In the genomic region with DNA sequence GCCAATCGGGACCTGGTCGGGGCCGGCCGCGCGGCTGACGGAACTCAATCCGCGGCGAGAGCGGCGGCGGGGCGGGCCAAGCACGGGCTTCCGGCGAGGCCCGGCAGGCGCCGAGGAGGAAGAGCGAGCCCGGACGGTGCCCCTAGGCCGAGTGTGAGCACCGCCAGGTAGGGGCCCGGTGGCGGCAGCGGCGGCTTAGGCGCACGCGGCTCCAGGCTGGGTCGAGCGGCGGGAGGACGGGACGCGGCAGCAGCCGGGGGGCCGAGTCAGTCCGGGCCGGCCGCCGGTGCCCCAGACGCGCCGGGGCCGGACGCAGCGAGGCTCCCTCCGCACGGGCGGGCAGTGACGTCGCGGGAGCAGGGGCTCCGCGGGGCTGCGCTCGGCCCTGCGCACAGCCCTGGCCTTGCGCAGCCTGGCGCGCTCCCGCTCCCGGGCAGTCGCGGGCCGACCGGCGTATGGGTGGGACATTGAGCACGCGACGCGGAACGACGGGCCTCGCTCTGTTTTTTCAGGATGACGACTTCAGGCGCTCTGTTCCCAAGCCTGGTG, we compare ENCODE assay signal across 7 mouse cellular contexts. TPM values are rescaled to one million over a fixed set of nuclear protein-coding genes. Genes with fewer than 3 reads are reported as not detected.
DNase-seq lines count a peak whose midpoint lies in the region; ATAC-seq and TF ChIP-seq lines count a peak whose summit lies in the region.

No protein-coding gene starts in this region.

- intact Hi-C loops in left cerebral cortex, adult 2 months (cut with DNase I) = loop anchor here (1.0 to 5.0 kb wide), 3 partner anchors 69 to 101 kb away; a partner anchor contains a TSS
- intact Hi-C loops in left cerebral cortex, postnatal 4 days (cut with DNase I) = no loop called here

- H3K9ac ChIP-seq in forebrain, embryonic 13.5 days = peak overlapping the region; percentile 97
- peak overlapping the region; percentile 97 for H3K9ac ChIP-seq in liver, embryonic 15.5 days

- peak; percentile 90 for TF ChIP-seq POLR2A in brain, embryonic 14.5 days (IDR thresholded peaks at IDR 0.05; ENCODE audit: borderline replicate concordance, extremely low read depth, insufficient read depth, insufficient read length, poor library complexity, severe bottlenecking)

- no peaks in the 10 kb centered on the region for H3K27me3 ChIP-seq in forebrain, embryonic 13.5 days
- no peaks in the 10 kb centered on the region for H3K27me3 ChIP-seq in liver, embryonic 15.5 days

- no peak for DNase-seq in left cerebral cortex, adult 2 months (ENCODE audit: extremely low spot score in 1 of 2, low spot score in 2 of 2)
- DNase-seq in left cerebral cortex, postnatal 4 days = no peak
- DNase-seq in brain, embryonic 14.5 days (ENCODE audit: low read depth) = no peak
- peak; percentile 18 for DNase-seq in telencephalon, adult 2 months (ENCODE audit: low read depth, low spot score)
- DNase-seq in thymus, postnatal 0 days (ENCODE audit: low spot score) = no peak

- peaks cover 42% of the 10 kb centered on the region for H3K36me3 ChIP-seq in forebrain, embryonic 13.5 days (ENCODE audit: poor library complexity, severe bottlenecking)
- peaks cover 38% of the 10 kb centered on the region for H3K36me3 ChIP-seq in liver, embryonic 15.5 days (replicated peaks)

- peak overlapping the region; percentile 80 for H3K4me3 ChIP-seq in left cerebral cortex, adult 2 months
- H3K4me3 ChIP-seq in forebrain, embryonic 13.5 days = peak overlapping the region; percentile 96
- peak overlapping the region; percentile 97 for H3K4me3 ChIP-seq in liver, embryonic 15.5 days (replicated peaks)

- H3K27ac ChIP-seq in left cerebral cortex, adult 2 months = peak overlapping the region; percentile 93
- peak overlapping the region; percentile 90 for H3K27ac ChIP-seq in forebrain, embryonic 13.5 days
- H3K27ac ChIP-seq in liver, embryonic 15.5 days (replicated peaks) = peak overlapping the region; percentile 93

- H3K4me1 ChIP-seq in forebrain, embryonic 13.5 days = peaks cover 25% of the 10 kb centered on the region
- H3K4me1 ChIP-seq in liver, embryonic 15.5 days (replicated peaks) = peaks cover 25% of the 10 kb centered on the region

- no peaks in the 10 kb centered on the region for H3K9me3 ChIP-seq in forebrain, embryonic 13.5 days (replicated peaks)
- no peaks in the 10 kb centered on the region for H3K9me3 ChIP-seq in liver, embryonic 15.5 days (replicated peaks)

- peak overlapping the region; percentile 96 for H3K4me2 ChIP-seq in forebrain, embryonic 13.5 days
- peak overlapping the region; percentile 93 for H3K4me2 ChIP-seq in liver, embryonic 15.5 days

- peak; percentile 68 for ATAC-seq in forebrain, embryonic 13.5 days
- ATAC-seq in liver, embryonic 15.5 days (ENCODE audit: insufficient read depth) = peak; percentile 78

- under 1% methylated on average over 76 of the region's 80 CpGs for WGBS in forebrain, embryonic 13.5 days
- WGBS in liver, embryonic 15.5 days (ENCODE audit: insufficient replicate concordance) = under 1% methylated on average over 72 of the region's 80 CpGs

- TF ChIP-seq CTCF in left cerebral cortex, adult 2 months (IDR thresholded peaks at IDR 0.05) = no peak
- TF ChIP-seq CTCF in brain, embryonic 14.5 days (IDR thresholded peaks at IDR 0.05; ENCODE audit: borderline replicate concordance, extremely low read depth, insufficient read depth, insufficient read length) = no peak

RNA-seq across cellular contexts. Expression of a gene that starts 0.3 kb away (rescaled TPM):
- total RNA-seq in left cerebral cortex, adult 2 months (2021) = 100 to 1,000 TPM in 1 of 2 experiments, 10 to 100 TPM in 1; 96.4 to 101 TPM
- 100 to 1,000 TPM; 117 to 118 TPM for total RNA-seq in left cerebral cortex, postnatal 4 days (2021)
- 124 and 148 TPM in 2 replicates for polyA plus RNA-seq in brain, embryonic 14.5 days (2012; rRNA removed)
- polyA plus RNA-seq in forebrain, embryonic 13.5 days (2015; fragmentation: Nextera tagmentation; extraction: Ambion mirVana) = 211 and 220 TPM in 2 replicates
- polyA plus RNA-seq in liver, embryonic 15.5 days (2015; fragmentation: Nextera tagmentation; extraction: Ambion mirVana) = 107 and 109 TPM in 2 replicates
- polyA plus RNA-seq in thymus, postnatal 0 days (2015; fragmentation: Nextera tagmentation; extraction: Ambion mirVana) = 195 TPM in 2 replicates

RNA-seq across cellular contexts. Expression of a gene that starts 52.5 kb away (rescaled TPM):
- total RNA-seq in left cerebral cortex, adult 2 months (2021) = 10 to 100 TPM; 46.2 to 50.6 TPM
- total RNA-seq in left cerebral cortex, postnatal 4 days (2021) = 10 to 100 TPM; 61.9 to 64.5 TPM
- 35.8 and 47.8 TPM in 2 replicates for polyA plus RNA-seq in brain, embryonic 14.5 days (2012; rRNA removed)
- polyA plus RNA-seq in forebrain, embryonic 13.5 days (2015; fragmentation: Nextera tagmentation; extraction: Ambion mirVana) = 48.8 and 53.1 TPM in 2 replicates
- polyA plus RNA-seq in liver, embryonic 15.5 days (2015; fragmentation: Nextera tagmentation; extraction: Ambion mirVana) = 9.4 and 10.5 TPM in 2 replicates
- 26.5 and 27.3 TPM in 2 replicates for polyA plus RNA-seq in thymus, postnatal 0 days (2015; fragmentation: Nextera tagmentation; extraction: Ambion mirVana)

RNA-seq across cellular contexts. Expression of a gene that starts 54.1 kb away (rescaled TPM):
- 10 to 100 TPM in 1 of 2 experiments, 1 to 10 TPM in 1; 9.5 to 11.2 TPM for total RNA-seq in left cerebral cortex, adult 2 months (2021)
- total RNA-seq in left cerebral cortex, postnatal 4 days (2021) = 1 to 10 TPM; 6.3 to 6.5 TPM
- 7.7 and 9.5 TPM in 2 replicates for polyA plus RNA-seq in brain, embryonic 14.5 days (2012; rRNA removed)
- 3.4 and 5.0 TPM in 2 replicates for polyA plus RNA-seq in forebrain, embryonic 13.5 days (2015; fragmentation: Nextera tagmentation; extraction: Ambion mirVana)
- polyA plus RNA-seq in liver, embryonic 15.5 days (2015; fragmentation: Nextera tagmentation; extraction: Ambion mirVana) = 1.6 and 1.9 TPM in 2 replicates
- 4.8 and 6.6 TPM in 2 replicates for polyA plus RNA-seq in thymus, postnatal 0 days (2015; fragmentation: Nextera tagmentation; extraction: Ambion mirVana)
